Mouse (Mus musculus): Measurements from ENCODE around the gene Os9.

The Os9 gene

DNA sequence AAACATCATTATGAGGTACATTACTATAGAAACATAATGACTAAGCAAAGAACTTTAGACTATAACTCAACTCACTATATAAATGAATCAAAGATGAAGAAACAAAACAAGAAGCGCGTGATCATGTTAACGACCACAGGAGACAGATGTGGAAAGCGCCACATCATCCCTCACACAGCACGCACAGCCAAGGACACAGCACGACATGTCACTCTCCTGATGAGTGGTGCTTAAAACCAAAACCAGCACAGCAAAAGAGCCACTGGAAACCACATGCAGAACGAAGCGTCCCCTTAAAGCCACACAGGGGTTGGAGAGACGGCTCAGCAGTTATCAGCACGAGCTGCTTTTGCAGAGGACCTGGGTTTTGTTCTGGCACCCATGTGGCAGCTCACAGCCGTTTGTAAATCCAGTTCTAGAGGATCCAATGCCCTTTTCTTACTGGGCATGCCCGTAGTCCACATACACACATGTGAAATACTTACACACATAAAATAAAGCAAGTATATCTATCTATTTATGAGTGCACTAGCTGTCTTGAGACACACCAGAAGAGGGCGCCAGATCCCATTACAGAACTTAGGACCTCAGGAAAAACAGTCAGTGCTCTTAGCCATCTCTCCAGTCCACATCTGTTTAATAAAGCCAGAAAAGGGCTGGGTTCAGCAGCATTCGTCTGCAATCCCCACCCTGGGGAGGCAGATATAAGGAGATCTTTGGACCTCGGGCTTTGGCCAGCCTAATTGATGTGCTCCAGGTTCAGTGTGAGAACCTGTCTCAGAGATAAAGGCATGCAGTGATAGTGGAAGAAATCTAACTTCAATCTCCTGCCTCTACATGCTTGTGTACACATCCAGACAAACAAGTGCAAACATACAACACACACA lies 9.7 kb downstream of the Os9 start:
- no peak for DNase-seq

GRCm38 (mm10) chr10:127108262-127108583 lies 12.7 kb downstream of the Os9 start:
- no peak for DNase-seq

- DNase-seq: peak; percentile 53 to 59
Observed at GRCm38 (mm10) chr10:127107563-127108261, 13.2 kb downstream of the Os9 start.

GRCm38 (mm10) chr10:127103631-127104030 lies 17.3 kb downstream of the Os9 start:
- no peak for DNase-seq

DNA sequence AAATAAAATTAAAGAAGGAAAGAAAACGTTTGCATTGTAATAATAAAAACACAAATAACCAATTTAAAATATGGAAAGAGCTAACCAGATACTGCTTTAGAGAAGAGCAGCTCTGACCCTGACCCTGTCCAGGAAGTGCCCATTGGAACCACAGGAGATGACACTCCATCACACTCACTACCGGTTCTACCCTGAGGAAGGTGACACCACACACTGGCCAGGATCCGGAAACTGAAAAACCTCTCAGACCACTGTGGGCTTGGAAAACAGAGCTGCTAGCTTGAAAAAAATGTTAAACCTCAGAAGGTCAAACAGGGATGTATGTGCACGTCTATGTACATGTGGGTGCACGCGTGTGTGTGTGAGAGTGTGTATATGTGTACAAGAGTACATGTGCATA lies 19.8 kb downstream of the Os9 start:
- DNase-seq: no peak

DNA sequence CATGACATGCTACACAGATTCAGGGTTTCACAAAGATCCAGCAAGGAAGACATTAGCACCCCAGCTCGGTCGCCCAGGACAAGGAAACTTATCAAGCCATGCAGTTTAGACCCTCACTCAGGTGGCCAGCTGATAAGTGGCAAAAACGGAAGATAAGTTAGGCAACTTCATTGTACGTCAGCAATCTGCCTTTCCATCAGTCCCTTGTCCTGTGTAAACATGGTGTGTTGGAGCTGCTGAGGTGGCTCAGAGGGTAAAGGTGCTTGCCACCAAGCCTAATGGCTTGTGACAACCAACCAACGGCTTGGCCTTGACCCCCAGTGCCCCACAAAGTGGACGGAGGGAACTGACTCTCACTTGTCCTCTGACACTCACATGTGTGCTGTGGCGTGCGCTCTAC lies 20.5 kb downstream of the Os9 start:
- DNase-seq: peak in 1 of 2 experiments; percentile 5

DNA sequence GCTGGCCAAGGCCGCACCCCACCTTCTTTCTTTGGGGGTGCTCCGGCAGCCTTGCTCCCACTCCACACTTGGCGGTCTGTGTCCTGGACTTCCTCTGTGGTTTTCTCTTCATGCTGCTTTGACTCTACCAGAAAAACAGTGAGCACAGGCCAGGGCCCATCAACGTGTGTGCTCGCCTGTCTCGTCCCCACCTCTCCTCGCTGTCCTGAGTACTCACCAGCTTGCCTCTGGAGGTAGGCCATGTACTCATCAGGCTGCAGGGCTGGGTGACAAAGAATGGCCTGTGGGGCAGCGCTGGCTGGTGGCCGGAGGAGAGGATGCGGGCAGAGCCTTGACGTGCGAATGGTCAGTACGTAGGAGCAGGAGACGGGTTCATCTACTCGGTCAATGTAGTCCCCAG lies 21.1 kb downstream of the Os9 start:
- peak in 1 of 2 experiments; percentile 12 for DNase-seq

DNA sequence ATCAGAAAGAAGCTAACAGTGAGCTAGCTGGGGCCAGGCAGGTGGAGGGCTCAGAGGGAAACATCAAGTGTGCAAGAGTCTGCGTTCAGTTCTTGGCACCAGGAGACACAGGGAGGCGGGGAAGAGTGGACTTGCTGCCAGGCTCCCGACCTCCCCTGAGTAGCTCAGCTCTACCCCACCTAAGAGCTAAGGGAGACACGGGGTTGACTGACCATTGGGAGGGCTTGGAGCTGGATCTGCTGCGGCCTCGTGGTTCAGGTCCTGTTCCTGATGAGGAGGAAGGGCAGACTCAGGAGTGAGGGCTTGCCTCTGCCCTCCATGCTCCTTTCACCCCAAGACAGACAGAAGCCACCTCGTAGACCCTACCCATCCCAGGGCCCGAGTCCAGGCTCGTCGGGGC lies 21.7 kb downstream of the Os9 start:
- DNase-seq: peak in 1 of 2 experiments; percentile 6

- peak in 1 of 2 experiments; percentile 16 for DNase-seq
Observed at GRCm38 (mm10) chr10:127098514-127098913, 22.4 kb downstream of the Os9 start.

DNA sequence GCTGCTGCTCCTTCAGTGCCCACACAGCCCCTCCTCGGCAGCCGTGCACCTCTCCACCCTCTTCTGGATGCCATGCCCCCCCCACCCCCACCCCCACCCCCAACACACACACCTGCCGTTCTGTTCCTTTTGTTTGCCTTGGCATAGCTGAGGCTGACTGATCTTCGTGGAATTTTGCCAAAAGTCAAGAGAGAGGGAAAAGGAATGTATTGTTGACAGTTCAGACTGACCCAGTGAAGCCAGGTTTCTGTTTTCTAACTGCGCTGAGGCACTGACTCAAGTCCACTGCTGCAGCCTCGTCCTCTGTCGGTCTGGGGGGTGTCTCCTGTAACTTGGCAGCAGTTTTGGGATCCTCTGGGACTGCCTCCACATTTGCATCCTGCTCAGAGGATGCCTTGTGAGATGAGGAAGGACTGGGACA lies 26.5 kb downstream of the Os9 start:
- peak in 1 of 2 experiments; percentile 9 for DNase-seq

GRCm38 (mm10) chr10:127092742-127093141 lies 28.2 kb downstream of the Os9 start:
- peak in 1 of 2 experiments; percentile 8 for DNase-seq

GRCm38 (mm10) chr10:127091507-127092396 lies 29.2 kb downstream of the Os9 start:
- peak in 1 of 2 experiments; percentile 44 for DNase-seq

DNA sequence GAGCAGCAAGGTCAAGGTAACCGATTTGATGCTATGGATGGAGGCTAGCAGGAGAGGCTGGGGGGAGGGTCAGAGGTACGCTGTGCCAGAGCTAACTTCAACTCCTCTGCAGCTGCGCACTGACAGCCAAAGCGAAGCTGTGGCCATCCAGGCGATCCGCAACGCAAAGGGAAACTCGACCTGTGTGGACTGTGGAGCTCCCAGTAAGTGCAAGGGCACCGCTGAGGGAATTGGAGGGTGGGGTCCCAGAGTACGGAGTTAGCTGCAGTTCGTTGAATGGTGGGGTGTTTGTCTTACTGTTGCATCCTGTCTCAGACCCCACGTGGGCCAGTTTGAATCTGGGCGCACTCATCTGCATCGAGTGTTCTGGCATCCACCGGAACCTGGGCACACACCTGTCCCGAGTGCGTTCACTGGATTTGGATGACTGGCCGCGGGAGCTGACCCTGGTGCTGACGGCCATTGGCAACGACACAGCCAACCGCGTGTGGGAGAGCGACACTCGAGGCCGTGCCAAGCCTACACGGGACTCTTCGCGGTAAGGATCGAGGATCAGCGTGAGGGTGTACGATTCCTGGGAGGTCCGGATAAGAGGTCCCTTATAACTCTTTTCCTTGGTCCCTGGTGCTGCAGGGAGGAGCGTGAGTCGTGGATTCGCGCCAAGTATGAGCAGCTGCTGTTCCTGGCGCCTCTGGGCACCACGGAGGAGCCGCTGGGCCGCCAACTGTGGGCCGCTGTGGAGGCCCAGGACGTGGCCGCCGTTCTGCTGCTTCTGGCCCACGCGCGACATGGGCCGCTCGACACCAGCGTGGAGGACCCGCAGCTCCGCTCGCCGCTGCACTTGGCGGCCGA lies 30.1 kb downstream of the Os9 start:
- DNase-seq: peak in 1 of 2 experiments; percentile 12

DNA sequence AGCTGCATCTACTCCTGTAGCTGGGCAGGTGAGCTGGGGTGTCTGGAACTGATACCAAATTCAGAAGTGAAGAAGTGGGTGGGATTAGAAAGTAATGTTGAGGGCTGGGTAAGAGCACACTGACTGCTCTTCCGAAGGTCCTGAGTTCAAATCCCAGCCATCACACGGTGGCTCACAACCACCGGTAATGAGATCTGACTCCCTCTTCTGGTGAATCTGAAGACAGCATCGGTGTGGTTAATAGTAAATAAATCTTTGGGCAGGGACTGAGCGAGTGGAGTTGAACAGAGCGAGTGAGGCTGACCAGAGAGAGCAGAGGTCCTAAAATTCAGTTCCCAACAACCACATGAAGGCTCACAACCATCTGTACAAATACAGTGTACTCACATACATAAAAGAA lies 35.3 kb downstream of the Os9 start:
- DNase-seq: no peak

- no peak for DNase-seq
Observed at GRCm38 (mm10) chr10:127085052-127085451, 35.9 kb downstream of the Os9 start.

DNA sequence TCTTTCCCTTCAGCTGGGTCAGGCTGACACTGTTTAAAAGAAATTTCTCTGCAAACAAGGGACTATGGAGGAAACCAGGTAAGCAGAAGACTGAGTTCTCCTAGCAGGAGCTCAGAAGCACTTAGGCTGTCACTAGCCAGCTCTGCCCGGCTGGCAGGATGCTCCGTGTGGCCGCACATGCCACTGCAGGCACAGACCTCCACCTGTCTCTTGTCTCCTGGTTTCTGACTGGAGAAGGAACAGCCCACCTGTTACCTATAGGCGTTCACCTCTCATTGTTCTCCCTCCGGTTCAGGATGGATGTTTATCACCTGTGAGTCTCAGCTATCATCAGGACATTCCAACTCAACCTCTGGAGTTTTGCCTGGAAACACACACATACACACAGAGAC lies 37.0 kb downstream of the Os9 start:
- no peak for DNase-seq

GRCm38 (mm10) chr10:127083292-127083914 lies 37.5 kb downstream of the Os9 start:
- DNase-seq: no peak

- no peak for DNase-seq
Observed at GRCm38 (mm10) chr10:127081996-127082620, 38.8 kb downstream of the Os9 start.

- DNase-seq: peak in 1 of 2 experiments; percentile 14
Observed at GRCm38 (mm10) chr10:127080901-127081780, 39.8 kb downstream of the Os9 start.

Data from thymus, postnatal 36 days (tissue).